Mouse (Mus musculus) lung, postnatal 4 days (tissue): Measurements from ENCODE around the gene Dram1.
"Not testable (repeated sequence)": the region's sequence is repeated elsewhere in the genome, so short reads cannot be mapped to it uniquely, and the experiment has no call there.

Source experiments
- DNase-seq, 2 experiments: peaks; one replicate each; pipeline ENCODE4 v3.0.0; 2021

Gene Dram1

GRCm38 (mm10) chr10:88385758-88386157 is 6.9 kb upstream of the Dram1 start:
- DNase-seq = no peak

DNA sequence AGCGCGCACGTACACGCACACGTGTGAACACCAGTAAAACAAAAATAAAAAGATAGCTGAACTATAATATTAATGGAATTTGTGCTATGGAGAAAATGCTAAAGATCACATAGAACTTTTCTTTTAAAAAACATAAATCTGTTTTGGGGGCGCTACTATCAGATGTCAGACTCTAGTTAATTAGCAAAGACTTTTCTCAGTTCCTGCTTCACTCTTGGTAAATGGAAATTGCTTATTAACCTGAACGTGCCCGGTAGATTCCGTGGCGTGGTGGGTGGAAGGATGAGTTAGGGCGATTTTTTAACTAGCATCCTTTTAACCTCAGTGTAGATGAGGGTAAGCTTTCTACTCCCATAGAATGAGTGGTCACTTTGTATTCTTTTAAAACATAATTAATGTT is 6.4 kb upstream of the Dram1 start:
- DNase-seq = no peak

DNA sequence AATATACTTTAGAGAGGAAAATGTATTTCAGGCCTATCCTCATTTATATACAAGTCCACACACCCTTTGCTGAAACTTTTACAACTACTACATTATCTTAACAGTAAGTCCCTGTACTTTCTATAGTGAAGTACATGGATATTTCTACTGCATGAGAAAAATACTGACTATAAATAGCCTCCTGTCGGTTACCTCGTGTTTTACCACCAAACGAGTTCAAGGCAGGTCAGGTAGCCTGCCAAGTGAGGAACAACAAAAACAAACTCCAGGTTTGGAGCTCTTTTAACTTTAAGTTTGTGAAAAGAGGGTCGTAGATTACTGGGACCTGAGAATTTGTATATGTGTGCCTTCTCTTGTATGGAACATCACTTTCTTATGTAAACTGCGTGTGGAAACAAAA is 5.2 kb upstream of the Dram1 start:
- DNase-seq = no peak

DNA sequence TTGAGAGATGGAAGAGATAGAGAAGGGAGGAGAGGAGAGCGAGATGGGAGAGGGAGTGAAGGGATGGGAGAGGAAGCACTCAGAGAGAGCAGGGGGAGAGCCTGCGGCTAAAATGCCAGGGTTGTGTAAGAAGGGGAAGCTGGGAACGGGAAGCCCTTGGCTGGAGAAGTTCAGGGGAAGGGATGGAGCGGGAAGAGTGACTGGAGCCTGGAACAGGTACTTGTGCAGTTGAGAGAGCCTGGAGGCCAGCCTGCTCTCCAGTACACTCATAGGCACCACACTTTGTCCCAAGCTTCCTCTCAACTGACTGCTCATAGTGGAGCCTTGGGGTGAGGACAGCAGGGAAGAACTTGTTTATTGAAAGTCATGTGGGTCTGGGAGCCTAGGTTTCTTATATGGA is 4.6 kb upstream of the Dram1 start:
- DNase-seq = peak in 1 of 2 experiments; percentile 41

GRCm38 (mm10) chr10:88382009-88382408 is 3.1 kb upstream of the Dram1 start:
- no peak for DNase-seq

- DNase-seq = no peak
Observed at GRCm38 (mm10) chr10:88381286-88381685, 2.4 kb upstream of the Dram1 start.

- DNase-seq = no peak
Observed at GRCm38 (mm10) chr10:88380430-88381060, 1.7 kb upstream of the Dram1 start.

DNA sequence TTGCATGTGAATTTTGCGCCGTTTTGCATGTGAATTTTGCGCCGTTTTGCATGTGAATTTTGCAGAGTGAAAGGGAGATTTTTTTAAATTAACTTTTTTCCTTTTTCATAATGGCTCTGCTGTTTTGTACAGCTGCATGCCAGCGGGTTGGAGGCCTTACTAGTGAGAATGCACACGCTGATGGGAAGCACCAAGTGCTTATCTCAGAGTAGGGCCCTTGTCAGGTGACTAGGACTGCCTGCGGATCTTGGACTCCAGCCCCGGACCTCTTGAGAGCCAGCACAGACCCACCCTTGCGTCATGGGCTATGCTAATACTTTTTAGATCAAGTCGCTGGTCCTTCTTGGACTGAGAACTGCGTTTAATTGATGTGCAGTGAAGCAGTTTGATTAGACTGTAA is 1.1 kb upstream of the Dram1 start:
- DNase-seq = peak; percentile 73 to 88

DNA sequence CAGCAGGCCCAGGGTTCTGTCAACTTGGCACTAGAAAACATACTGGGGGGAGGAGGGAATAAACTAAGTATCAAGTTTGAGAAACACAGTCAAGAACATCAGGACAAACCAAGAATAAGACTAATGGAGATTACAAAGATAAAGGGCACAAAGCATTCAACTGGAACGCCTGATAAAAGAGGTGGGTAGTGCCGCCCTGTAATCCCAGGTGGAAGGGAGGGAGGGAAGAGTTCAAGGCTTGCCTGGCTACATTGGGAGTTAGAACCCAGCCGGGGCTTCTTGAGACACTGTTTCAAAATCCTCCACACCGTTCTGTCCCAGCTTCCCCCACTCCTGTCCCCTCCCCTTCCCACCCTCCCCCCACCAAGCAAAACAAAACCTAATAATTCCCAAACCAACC is 1.2 kb downstream of the Dram1 start:
- DNase-seq = no peak

GRCm38 (mm10) chr10:88376770-88377169 is 2.1 kb downstream of the Dram1 start:
- peak; percentile 78 to 92 for DNase-seq

DNA sequence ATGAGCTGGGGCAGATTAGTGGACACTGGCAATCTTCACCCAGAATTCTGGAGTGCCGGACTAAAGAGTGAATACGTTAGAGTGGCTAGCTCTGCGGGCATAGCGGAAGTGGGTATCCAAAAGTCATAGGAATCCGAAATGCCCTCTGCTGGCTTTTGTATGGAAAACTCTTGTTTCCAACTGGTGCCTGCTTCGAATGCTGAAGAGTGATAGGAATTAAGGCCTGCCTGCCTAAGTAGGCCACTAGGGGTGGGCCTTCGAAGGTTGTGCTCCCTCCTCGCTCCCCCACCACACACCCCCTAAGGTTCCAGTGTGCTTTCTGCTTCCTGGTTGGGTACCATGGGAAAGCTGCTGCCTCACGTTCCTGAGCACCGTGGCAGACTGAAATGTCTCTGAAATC is 3.9 kb downstream of the Dram1 start:
- no peak for DNase-seq

- DNase-seq = not testable (repeated sequence)
Observed at GRCm38 (mm10) chr10:88372945-88373344, 5.9 kb downstream of the Dram1 start.

- DNase-seq = no peak
Observed at GRCm38 (mm10) chr10:88372436-88372835, 6.4 kb downstream of the Dram1 start.

DNA sequence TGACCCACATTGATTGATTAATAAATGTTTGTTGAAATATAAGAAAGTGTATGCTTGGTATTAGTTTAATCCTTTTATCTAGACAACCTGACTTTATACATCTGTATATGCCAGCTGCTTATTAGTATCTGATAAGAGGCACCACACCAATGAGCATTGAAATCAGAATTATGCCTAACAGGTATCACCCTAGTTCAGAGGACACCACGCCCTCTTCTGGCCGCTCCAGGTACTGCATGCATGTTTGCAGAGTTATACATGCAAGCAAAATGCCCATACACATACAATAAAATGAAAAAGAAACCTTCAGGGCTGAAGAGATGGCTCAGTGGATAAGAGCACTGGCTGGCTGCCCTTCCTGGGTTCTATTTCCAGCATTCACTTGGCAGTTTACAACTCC is 7.1 kb downstream of the Dram1 start:
- DNase-seq = no peak

- no peak for DNase-seq
Observed at GRCm38 (mm10) chr10:88369233-88369632, 9.6 kb downstream of the Dram1 start.

GRCm38 (mm10) chr10:88364221-88364620 is 14.7 kb downstream of the Dram1 start:
- no peak for DNase-seq

GRCm38 (mm10) chr10:88362218-88362617 is 16.7 kb downstream of the Dram1 start:
- DNase-seq = no peak

GRCm38 (mm10) chr10:88356983-88357559 is 21.8 kb downstream of the Dram1 start:
- DNase-seq = peak; percentile 87 to 89

DNA sequence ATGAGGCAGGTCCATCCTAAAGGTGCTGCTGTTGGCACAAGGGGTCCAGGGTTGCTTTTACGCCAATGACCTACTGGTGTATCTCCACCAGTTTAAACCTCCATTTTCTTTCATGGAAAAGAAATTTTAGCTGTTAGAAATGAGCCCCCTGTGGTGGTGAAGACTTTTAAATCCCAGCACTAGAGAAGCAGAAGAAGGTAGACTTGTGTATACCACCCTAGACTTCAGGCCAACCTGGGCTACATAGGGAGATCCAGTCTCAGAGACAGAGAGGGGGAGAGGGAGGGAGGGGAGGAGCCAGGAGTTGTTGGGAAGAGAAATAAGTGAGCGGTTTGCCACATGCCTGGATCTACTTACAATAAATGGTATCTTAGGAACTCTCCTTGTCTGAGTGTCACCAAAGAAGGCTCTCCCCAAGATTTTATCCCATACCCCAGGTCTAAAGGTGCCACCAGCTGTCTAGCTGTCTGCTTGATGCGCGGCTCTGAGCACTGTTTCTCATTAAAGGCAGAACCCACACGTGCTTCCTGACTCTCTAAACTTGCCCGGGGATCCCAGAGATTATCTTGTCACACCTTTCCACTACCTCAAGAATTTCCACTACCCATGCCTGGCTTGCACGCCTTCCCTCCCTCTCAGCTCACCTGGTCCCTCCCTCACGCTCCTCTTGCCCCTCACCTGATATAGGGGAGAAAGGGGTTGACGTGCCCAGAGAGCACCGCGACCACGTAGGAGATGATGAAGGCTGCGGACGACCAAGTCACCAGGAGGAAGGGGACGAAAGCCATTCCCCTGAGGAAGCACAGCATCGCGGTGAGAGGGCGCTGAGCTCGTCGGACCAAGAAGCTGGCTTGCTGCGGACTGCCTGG is 22.5 kb downstream of the Dram1 start:
- no peak for DNase-seq

GRCm38 (mm10) chr10:88354599-88354998 is 24.3 kb downstream of the Dram1 start:
- DNase-seq = no peak

DNA sequence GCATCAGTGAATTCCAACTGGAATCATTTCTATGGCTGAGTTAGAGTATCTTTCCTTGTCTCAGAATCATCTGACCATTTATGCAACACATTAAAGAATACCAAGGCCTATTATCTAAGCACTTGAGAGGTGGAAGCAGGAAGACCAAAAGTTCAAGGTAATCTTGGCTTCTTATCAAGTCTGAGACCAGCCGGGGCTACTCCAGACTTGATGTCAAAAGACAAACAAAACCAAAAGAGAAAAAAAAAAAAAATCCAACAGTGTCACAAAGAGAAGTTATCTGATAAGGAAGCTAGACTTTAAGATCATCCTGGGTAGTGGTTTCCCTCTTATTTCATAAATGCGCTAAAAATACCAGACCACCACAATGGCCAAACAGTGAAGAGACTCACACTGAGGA is 26.3 kb downstream of the Dram1 start:
- DNase-seq = no peak

GRCm38 (mm10) chr10:88351411-88352103 is 27.3 kb downstream of the Dram1 start:
- DNase-seq = no peak

- peak in 1 of 2 experiments; percentile 38 for DNase-seq
Observed at GRCm38 (mm10) chr10:88350687-88351086, 28.2 kb downstream of the Dram1 start.
